Mouse (Mus musculus) brain, embryonic 14.5 days (tissue): Measurements from ENCODE around the gene Cd36. TPM values are rescaled to one million over a fixed set of nuclear protein-coding genes. Genes with fewer than 3 reads are reported as not detected.

Experiments
- DNase-seq: peaks from one replicate; pipeline ENCODE4 v3.0.0-alpha.2; 2011; ENCODE audit warnings: low read depth
- CTCF ChIP-seq: fragments of 200-500 bp; IDR thresholded peaks from 2 replicates; pipeline ENCODE4 v1.5.1; 2012; ENCODE audit warnings: inconsistent platforms, mild to moderate bottlenecking, moderate library complexity, borderline replicate concordance; ENCODE audit not compliant: insufficient read depth, insufficient read length; ENCODE audit errors: extremely low read depth
- POLR2A ChIP-seq: fragments of 200-500 bp; IDR thresholded peaks from 2 replicates; pipeline ENCODE4 v1.6.1; 2012; ENCODE audit warnings: mild to moderate bottlenecking, inconsistent platforms, borderline replicate concordance; ENCODE audit not compliant: poor library complexity, insufficient read depth, insufficient read length, severe bottlenecking; ENCODE audit errors: extremely low read depth
- polyA plus RNA-seq: library from polyadenylated mRNA; depleted of rRNA; stranded (reverse); fragments of >200 nt; gene quantifications from 2 replicates; pipeline ENCODE4 v1.2.3, GENCODE M21; 2012; rRNA removed

The Cd36 gene
- polyA plus RNA-seq, 1 experiment, result 3.4 TPM

GRCm38 (mm10) chr5:17766006-17766677 lies 122.5 kb downstream of the Cd36 start:
- TF ChIP-seq POLR2A, result no peak
- no peak for TF ChIP-seq CTCF

DNA sequence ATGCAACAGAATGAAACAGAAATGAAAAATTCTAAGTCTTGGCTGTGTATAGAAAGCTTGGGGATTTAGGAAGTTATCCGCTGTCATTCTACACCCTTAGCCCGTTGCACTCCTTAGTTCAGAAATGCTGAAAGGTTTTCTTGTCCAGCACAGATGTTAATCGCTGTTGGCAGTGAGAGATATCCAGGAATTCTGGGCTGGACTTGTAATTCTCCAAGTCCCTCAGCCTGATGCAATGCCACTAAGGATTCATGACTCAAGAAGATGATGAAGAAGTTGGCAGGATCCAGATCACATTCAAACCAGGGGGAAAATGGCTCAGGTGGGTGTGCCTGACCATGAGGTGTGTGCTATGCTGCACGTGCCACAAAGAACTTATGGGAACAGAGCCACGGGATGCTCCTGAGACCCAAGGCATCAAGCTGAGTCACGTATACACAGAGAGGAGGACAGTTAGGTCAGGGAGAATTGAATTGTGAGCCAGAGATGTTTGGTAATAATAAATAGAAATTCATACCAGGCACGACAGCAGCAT lies 135.1 kb downstream of the Cd36 start:
- no peak for DNase-seq
- TF ChIP-seq CTCF (no peak), POLR2A (no peak)

More at GRCm38 (mm10) chr5:17766006-17766677, 122.5 kb downstream of the Cd36 start:
- DNase-seq, result peak; percentile 88

DNA sequence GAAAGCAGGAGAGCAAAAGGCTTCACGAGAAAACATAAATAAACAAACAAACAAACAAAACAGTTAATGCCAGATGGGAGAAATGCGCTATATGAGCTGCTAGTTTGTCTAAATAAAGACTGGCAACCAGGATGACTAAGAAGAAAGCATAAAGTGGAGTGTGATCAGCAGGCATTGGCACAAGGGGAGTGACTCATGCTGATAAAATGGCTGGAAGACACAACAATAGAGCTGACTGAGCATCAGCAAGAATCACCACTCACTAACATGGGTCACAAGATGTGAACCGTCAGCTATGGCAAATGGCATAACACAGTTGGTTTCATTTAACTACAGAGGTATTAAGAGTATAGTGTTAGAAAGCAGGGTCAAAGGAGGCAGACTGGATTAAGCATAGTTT lies 140.3 kb downstream of the Cd36 start:
- DNase-seq, result no peak
- TF ChIP-seq CTCF, result no peak
- TF ChIP-seq POLR2A, result no peak

DNA sequence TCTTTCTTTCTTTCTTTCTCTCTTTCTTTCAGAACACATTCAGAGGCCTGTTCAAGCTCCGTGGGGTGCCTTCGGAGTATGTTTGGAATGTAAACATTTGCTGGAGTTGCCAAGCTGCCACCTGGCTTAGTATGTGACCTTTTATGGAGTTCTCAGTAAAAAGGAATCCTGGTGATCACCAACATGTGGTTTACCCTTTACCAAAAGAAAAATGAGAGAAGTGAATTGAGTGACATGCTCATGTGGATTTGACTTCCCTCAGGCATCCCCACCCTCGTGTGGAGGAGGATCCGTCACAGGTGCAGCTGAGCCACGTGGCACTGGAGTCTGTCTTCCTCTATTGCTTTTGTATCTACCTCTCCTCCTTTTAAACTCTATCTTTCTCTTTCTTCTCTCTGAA lies 141.5 kb downstream of the Cd36 start:
- DNase-seq, result no peak
- TF ChIP-seq CTCF, result no peak

- no peak for TF ChIP-seq POLR2A
- no peak for TF ChIP-seq CTCF
- DNase-seq, result no peak
Observed at GRCm38 (mm10) chr5:17746520-17746919, 142.1 kb downstream of the Cd36 start.

- TF ChIP-seq POLR2A, result no peak
- TF ChIP-seq CTCF, result no peak
- no peak for DNase-seq
Observed at GRCm38 (mm10) chr5:17739805-17740204, 148.8 kb downstream of the Cd36 start.

Other genes starting within 250 kb of the Cd36 start
- gene Gnat3, start 73.7 kb upstream of the Cd36 start, polyA plus RNA-seq, result not detected in 2 replicates